Mouse (Mus musculus) liver, postnatal 0 days (tissue): ENCODE measurements around the gene Krt23.

Source experiments
- CTCF ChIP-seq: sonication (generic); IDR thresholded peaks from 2 replicates; pipeline ENCODE4 v1.5.1; 2016; ENCODE audit warnings: antibody characterized with exemption, low read depth
- EP300 ChIP-seq: IDR thresholded peaks from 2 replicates; pipeline ENCODE4 v1.6.1; 2016; ENCODE audit warnings: antibody characterized with exemption, low read depth, mild to moderate bottlenecking

- TF ChIP-seq EP300 = no peak
- TF ChIP-seq CTCF = no peak
Measured at GRCm38 (mm10) chr11:99454044-99454443, 38.9 kb downstream of the Krt23 start.
